ENCODE assay signal across 8 mouse cellular contexts in the genomic region with DNA sequence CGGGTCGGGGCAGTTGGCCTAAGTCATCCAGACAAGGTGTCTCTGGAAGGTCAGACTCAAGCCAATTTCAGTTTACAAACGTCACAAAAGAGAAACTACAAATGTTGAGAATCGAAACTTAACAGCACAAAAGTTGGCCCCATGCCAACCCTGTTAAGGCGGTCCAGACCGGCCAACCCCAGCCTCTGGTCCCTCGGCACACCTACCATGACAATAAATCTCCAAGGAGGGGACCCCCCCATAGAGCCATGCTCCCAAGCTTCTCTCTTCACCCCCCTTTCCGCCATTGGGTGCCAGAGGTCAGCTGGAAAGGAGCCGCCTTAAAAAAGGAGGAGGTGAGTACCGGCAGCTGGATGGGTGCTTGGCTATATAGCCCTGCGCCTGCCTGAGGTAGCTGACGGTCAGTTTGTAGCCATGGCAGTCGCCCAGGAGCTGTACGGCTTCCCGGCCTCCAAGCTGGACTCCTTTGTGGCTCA. TPM values are rescaled to one million over a fixed set of nuclear protein-coding genes. Genes with fewer than 3 reads are reported as not detected.
DNase-seq lines count a peak whose midpoint lies in the region; ATAC-seq and TF ChIP-seq lines count a peak whose summit lies in the region.

Oasl1 (plus strand) TSS at position 243 of the 476 bp plus-strand sequence.

- H3K9me3 ChIP-seq in forebrain, postnatal 0 days (ENCODE audit: low read length), result no peaks in the 10 kb centered on the region
- peaks cover 3% of the 10 kb centered on the region; the same call in 1 of the 2 replicates for H3K9me3 ChIP-seq in intestine, embryonic 14.5 days (ENCODE audit: control insufficient read depth, low read length)
- H3K9me3 ChIP-seq in liver, embryonic 15.5 days (replicated peaks), result no peaks in the 10 kb centered on the region

- H3K4me1 ChIP-seq in forebrain, postnatal 0 days (ENCODE audit: insufficient read depth), result no peaks in the 10 kb centered on the region
- H3K4me1 ChIP-seq in intestine, embryonic 14.5 days (replicated peaks; ENCODE audit: control insufficient read depth, insufficient read depth, low read length), result peaks cover 8% of the 10 kb centered on the region; the same call in 1 of the 2 replicates
- peaks cover 18% of the 10 kb centered on the region for H3K4me1 ChIP-seq in liver, embryonic 15.5 days (replicated peaks)

- H3K4me2 ChIP-seq in forebrain, postnatal 0 days (ENCODE audit: low read depth), result peak within 1 kb of the TSS; percentile 33
- H3K4me2 ChIP-seq in intestine, embryonic 14.5 days (ENCODE audit: low read length), result peak within 1 kb of the TSS; percentile 61
- H3K4me2 ChIP-seq in liver, embryonic 15.5 days, result peak within 1 kb of the TSS; percentile 54

- intact Hi-C loops in left cerebral cortex, postnatal 25 days (cut with DNase I), result no loop called here

- ATAC-seq in forebrain, postnatal 0 days, result no peak
- ATAC-seq in intestine, embryonic 14.5 days (replicated peaks; ENCODE audit: low FRiP score, low TSS enrichment, low read depth), result peak; percentile 58; the same call in 1 of the 2 replicates
- no peak for ATAC-seq in liver, embryonic 15.5 days (ENCODE audit: insufficient read depth)

- H3K27me3 ChIP-seq in forebrain, postnatal 0 days (ENCODE audit: insufficient read depth, low read length), result no peaks in the 10 kb centered on the region
- no peaks in the 10 kb centered on the region for H3K27me3 ChIP-seq in intestine, embryonic 14.5 days (replicated peaks; ENCODE audit: control insufficient read depth, insufficient read depth, low read length)
- H3K27me3 ChIP-seq in liver, embryonic 15.5 days, result no peaks in the 10 kb centered on the region

- 34% methylated on average over 15 of the region's 15 CpGs for WGBS in forebrain, postnatal 0 days
- 16% methylated on average over 15 of the region's 15 CpGs for WGBS in intestine, embryonic 14.5 days
- WGBS in liver, embryonic 15.5 days (ENCODE audit: insufficient replicate concordance), result 40% methylated on average over 15 of the region's 15 CpGs

- no peak within 1 kb of the TSS for H3K27ac ChIP-seq in forebrain, postnatal 0 days (ENCODE audit: low read depth, low read length)
- H3K27ac ChIP-seq in intestine, embryonic 14.5 days (ENCODE audit: low read depth), result no peak within 1 kb of the TSS; the same call in 1 of the 2 replicates
- H3K27ac ChIP-seq in liver, embryonic 15.5 days (replicated peaks), result no peak within 1 kb of the TSS; the same call in 1 of the 2 replicates

- H3K9ac ChIP-seq in forebrain, postnatal 0 days, result no peak within 1 kb of the TSS
- H3K9ac ChIP-seq in intestine, embryonic 14.5 days (ENCODE audit: low read length), result peak within 1 kb of the TSS; percentile 39
- peak within 1 kb of the TSS; percentile 27; the same call in 1 of the 2 replicates for H3K9ac ChIP-seq in liver, embryonic 15.5 days

- no peaks in the 10 kb centered on the region for H3K36me3 ChIP-seq in forebrain, postnatal 0 days (ENCODE audit: insufficient read depth)
- no peaks in the 10 kb centered on the region for H3K36me3 ChIP-seq in intestine, embryonic 14.5 days (ENCODE audit: control insufficient read depth, insufficient read depth, low read length)
- no peaks in the 10 kb centered on the region for H3K36me3 ChIP-seq in liver, embryonic 15.5 days (replicated peaks)

- H3K4me3 ChIP-seq in forebrain, postnatal 0 days (ENCODE audit: low read depth, low read length), result no peak within 1 kb of the TSS
- H3K4me3 ChIP-seq in intestine, embryonic 14.5 days (ENCODE audit: low read depth, low read length), result peak within 1 kb of the TSS; percentile 35
- H3K4me3 ChIP-seq in liver, embryonic 15.5 days (replicated peaks), result peak within 1 kb of the TSS; percentile 33

- DNase-seq in CD4-positive, CD25-positive, alpha-beta regulatory T cell, adult 2 months (ENCODE audit: low read depth, low spot score), result peak; percentile 71
- peak; percentile 26 for DNase-seq in NIH3T3 (ENCODE audit: low read depth)
- DNase-seq in forebrain, postnatal 0 days, result peak; percentile 29
- peak; percentile 85 for DNase-seq in intestine, embryonic 14.5 days (ENCODE audit: low spot score)
- DNase-seq in ovary, adult 18-20 months (ENCODE audit: low spot score), result peak; percentile 30
- DNase-seq in right cerebral cortex, postnatal 14 days, result no peak
- DNase-seq in left cerebral cortex, postnatal 25 days (ENCODE audit: low spot score in 2 of 2), result no peak

- no peak for TF ChIP-seq CTCF in forebrain, postnatal 0 days (IDR thresholded peaks at IDR 0.05; ENCODE audit: low read depth)

RNA-seq across cellular contexts. Expression of gene Oasl1, which starts in this region (rescaled TPM):
- 0.54 and 1.7 TPM in 2 replicates for total RNA-seq in forebrain, postnatal 0 days (2014; rRNA removed)
- polyA plus RNA-seq in forebrain, postnatal 0 days (2015; fragmentation: Nextera tagmentation; extraction: Ambion mirVana), result 0.38 and 0.73 TPM in 2 replicates
- polyA plus RNA-seq in intestine, embryonic 14.5 days (2014; fragmentation: Nextera tagmentation; extraction: Ambion mirVana), result 1.7 and 2.3 TPM in 2 replicates
- 0.51 and 0.88 TPM in 2 replicates for polyA plus RNA-seq in liver, embryonic 15.5 days (2015; fragmentation: Nextera tagmentation; extraction: Ambion mirVana)
- total RNA-seq in left cerebral cortex, postnatal 25 days (2021), result under 1 TPM in 1 of 2 experiments, not detected in 1; 0.50 TPM

Comparison
In these comparisons a context has a peak if more than half of its experiments do, and no peak if none do; other contexts are left out.
1. DNase-seq: peak in CD4-positive, CD25-positive, alpha-beta regulatory T cell, adult 2 months (single experiment), NIH3T3 (single experiment), forebrain, postnatal 0 days (single experiment), intestine, embryonic 14.5 days (single experiment) and ovary, adult 18-20 months (single experiment); none in right cerebral cortex, postnatal 14 days (single experiment) and left cerebral cortex, postnatal 25 days (0 of 2).
2. Peak in every context shown above with its lines, with median percentiles within 50 percentile points of each other: H3K4me2 ChIP-seq.